Mouse (Mus musculus): ENCODE measurements around the gene Slc16a11. TPM values are rescaled to one million over a fixed set of nuclear protein-coding genes. Genes with fewer than 3 reads are reported as not detected.

The Slc16a11 gene
- total and polyA plus RNA-seq, 2 experiments from 2014 or later, result 15.2 to 28.2 TPM

DNA sequence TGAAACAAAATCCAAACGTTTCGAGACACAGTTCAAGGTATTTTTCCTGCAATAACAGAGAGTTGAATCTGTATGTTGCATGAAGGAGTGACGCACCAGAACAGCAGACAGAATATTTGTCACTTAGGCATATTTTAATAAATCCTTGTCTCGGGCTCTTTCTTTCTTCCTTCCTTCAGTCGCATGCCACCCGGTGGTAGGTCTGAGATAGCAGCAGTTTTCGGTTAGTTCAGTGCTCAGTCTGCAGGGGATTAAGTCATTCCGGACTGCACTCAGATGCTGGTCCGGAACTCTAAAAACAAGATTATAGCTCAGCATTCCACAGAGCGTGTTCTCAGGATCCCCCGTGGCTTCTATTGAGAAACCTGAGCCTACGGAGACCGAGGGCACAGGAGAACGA is 33.2 kb upstream of the Slc16a11 start:
- 0 out of 2 replicates have a peak overlapping the region, but pooled peaks have one; percentile 5 for H3K4me3 ChIP-seq (ENCODE audit: low read depth, low read length)
- peak; percentile 77 for TF ChIP-seq CTCF (IDR thresholded peaks at IDR 0.05)
- peak overlapping the region; percentile 23 for H3K4me2 ChIP-seq (ENCODE audit: low read depth, low read length, poor library complexity, severe bottlenecking)
- no peaks in the 10 kb centered on the region for H3K4me1 ChIP-seq (ENCODE audit: insufficient read depth, low read length)
- H3K36me3 ChIP-seq (ENCODE audit: insufficient read depth, low read length), result no peaks in the 10 kb centered on the region
- DNase-seq (ENCODE audit: low spot score) (peak; percentile 57), ATAC-seq (ENCODE audit: low FRiP score) (no peak)
- no peak overlapping the region for H3K27ac ChIP-seq (ENCODE audit: low read depth, low read length)
- no peak overlapping the region for H3K9ac ChIP-seq (replicated peaks; ENCODE audit: low read length, poor library complexity, severe bottlenecking)
- WGBS, result 19% methylated on average over 14 of the region's 14 CpGs
- H3K9me3 ChIP-seq (ENCODE audit: low read length), result no peaks in the 10 kb centered on the region
- H3K27me3 ChIP-seq (ENCODE audit: insufficient read depth, low read length), result no peaks in the 10 kb centered on the region

DNA sequence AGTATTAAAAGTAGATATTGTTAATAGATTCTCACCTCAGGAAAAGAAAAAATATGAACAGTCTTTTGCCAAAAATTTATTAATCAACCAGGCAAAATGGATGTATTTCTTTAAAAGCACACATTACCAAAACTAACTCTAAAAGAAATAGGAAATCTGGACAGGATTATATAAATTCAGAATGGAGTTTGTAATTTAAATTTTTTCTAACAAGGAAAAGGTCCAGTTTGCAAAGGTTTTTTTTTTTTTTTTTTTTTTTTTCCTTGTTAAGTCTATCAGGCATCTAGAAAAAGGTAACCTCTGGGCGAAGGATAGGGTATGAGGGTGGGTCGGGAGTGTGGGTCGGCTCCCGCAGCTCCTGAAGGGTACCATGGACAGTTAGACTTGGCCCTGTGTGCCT is 32.1 kb upstream of the Slc16a11 start:
- Histone ChIP-seq H3K36me3 (ENCODE audit: insufficient read depth, low read length) (no peaks in the 10 kb centered on the region), H3K9me3 (ENCODE audit: low read length) (no peaks in the 10 kb centered on the region), H3K4me2 (ENCODE audit: low read depth, low read length, poor library complexity, severe bottlenecking) (no peak overlapping the region), H3K27me3 (ENCODE audit: insufficient read depth, low read length) (no peaks in the 10 kb centered on the region), H3K27ac (ENCODE audit: low read depth, low read length) (no peak overlapping the region), H3K4me1 (ENCODE audit: insufficient read depth, low read length) (no peaks in the 10 kb centered on the region), H3K4me3 (ENCODE audit: low read depth, low read length) (no peak overlapping the region), H3K9ac (replicated peaks; ENCODE audit: low read length, poor library complexity, severe bottlenecking) (no peak overlapping the region)
- DNase-seq (ENCODE audit: low spot score) (no peak), ATAC-seq (ENCODE audit: low FRiP score) (no peak)
- 89% methylated on average over 4 of the region's 4 CpGs for WGBS
- no peak for TF ChIP-seq CTCF (IDR thresholded peaks at IDR 0.05)

- 80% methylated on average over 7 of the region's 7 CpGs for WGBS
- H3K4me1 ChIP-seq (ENCODE audit: insufficient read depth, low read length), result no peaks in the 10 kb centered on the region
- no peak overlapping the region for H3K4me3 ChIP-seq (ENCODE audit: low read depth, low read length)
- DNase-seq (ENCODE audit: low spot score) (no peak), ATAC-seq (ENCODE audit: low FRiP score) (no peak)
- no peak overlapping the region for H3K4me2 ChIP-seq (ENCODE audit: low read depth, low read length, poor library complexity, severe bottlenecking)
- no peak overlapping the region for H3K27ac ChIP-seq (ENCODE audit: low read depth, low read length)
- H3K9me3 ChIP-seq (ENCODE audit: low read length), result no peaks in the 10 kb centered on the region
- H3K9ac ChIP-seq (replicated peaks; ENCODE audit: low read length, poor library complexity, severe bottlenecking), result no peak overlapping the region
- H3K36me3 ChIP-seq (ENCODE audit: insufficient read depth, low read length), result no peaks in the 10 kb centered on the region
- no peaks in the 10 kb centered on the region for H3K27me3 ChIP-seq (ENCODE audit: insufficient read depth, low read length)
- no peak for TF ChIP-seq CTCF (IDR thresholded peaks at IDR 0.05)
These were observed 27.4 kb upstream of the Slc16a11 start for GRCm38 (mm10) chr11:70185120-70185519.

DNA sequence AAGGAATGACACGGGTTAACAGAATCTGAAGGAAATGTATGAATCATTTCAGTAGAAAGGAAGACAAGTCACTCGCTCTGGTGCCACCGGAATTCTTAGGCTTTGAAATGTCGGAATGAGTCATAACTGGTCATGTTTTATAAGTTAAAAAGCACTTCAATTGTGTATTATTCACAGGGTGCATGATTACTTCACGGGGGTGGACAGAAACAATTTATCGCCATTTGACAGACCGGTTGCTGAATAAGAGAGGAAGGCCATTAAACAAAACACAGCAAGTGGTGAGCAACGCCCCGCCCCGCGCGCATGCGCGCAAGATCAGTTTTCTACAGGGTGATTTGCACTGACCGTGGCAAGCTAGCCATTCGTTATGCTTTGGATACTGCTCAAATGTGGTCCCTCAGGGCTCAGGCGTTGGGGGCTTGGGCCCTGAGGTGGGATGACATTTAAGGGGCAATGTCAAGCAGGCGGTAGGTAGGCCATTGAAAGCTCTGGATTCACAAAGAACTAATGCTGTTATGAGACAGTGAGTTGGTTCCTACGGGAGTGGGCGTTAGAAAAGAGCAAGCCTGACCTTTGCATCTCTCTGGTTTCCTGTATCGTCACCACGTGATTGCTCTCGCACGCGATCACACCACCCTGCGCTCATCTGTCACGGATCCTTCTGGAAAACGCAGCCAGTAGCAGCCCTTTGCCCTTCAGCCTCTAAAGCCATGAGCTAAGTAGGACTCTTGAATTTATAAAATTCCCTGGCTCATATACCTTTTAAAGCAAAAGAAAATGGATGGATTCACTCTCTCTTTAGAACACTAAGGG is 23.0 kb upstream of the Slc16a11 start:
- H3K9ac ChIP-seq (replicated peaks; ENCODE audit: low read length, poor library complexity, severe bottlenecking), result no peak overlapping the region
- no peaks in the 10 kb centered on the region for H3K27me3 ChIP-seq (ENCODE audit: insufficient read depth, low read length)
- H3K4me3 ChIP-seq (ENCODE audit: low read depth, low read length), result no peak overlapping the region
- H3K9me3 ChIP-seq (ENCODE audit: low read length), result no peaks in the 10 kb centered on the region
- no peak overlapping the region for H3K4me2 ChIP-seq (ENCODE audit: low read depth, low read length, poor library complexity, severe bottlenecking)
- TF ChIP-seq CTCF (IDR thresholded peaks at IDR 0.05), result no peak
- no peaks in the 10 kb centered on the region for H3K4me1 ChIP-seq (ENCODE audit: insufficient read depth, low read length)
- ATAC-seq (ENCODE audit: low FRiP score) (no peak), DNase-seq (ENCODE audit: low spot score) (no peak)
- H3K36me3 ChIP-seq (ENCODE audit: insufficient read depth, low read length), result no peaks in the 10 kb centered on the region
- no peak overlapping the region for H3K27ac ChIP-seq (ENCODE audit: low read depth, low read length)
- WGBS, result 88% methylated on average over 28 of the region's 28 CpGs

DNA sequence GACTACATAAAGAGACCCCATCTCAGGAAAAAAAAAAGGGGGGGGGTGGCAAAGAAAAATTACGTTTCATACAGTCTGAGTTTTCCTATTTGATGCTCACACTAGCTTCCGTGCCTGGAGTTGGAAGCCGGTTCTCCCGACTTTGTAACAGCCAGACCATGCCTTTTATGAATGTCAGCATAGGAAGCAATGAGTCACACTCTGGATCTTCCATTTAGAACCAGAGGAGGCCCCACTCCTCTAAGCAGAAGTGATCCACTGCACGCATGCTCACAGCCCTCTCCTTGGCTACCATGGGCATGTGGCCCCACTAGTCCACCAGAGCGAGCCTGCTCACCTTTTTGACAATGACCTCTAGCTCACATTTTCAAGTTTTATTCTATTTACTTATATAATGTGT is 21.4 kb upstream of the Slc16a11 start:
- Histone ChIP-seq H3K4me3 (ENCODE audit: low read depth, low read length) (no peak overlapping the region), H3K4me1 (ENCODE audit: insufficient read depth, low read length) (no peaks in the 10 kb centered on the region), H3K4me2 (ENCODE audit: low read depth, low read length, poor library complexity, severe bottlenecking) (no peak overlapping the region), H3K9me3 (ENCODE audit: low read length) (no peaks in the 10 kb centered on the region), H3K36me3 (ENCODE audit: insufficient read depth, low read length) (no peaks in the 10 kb centered on the region), H3K27me3 (ENCODE audit: insufficient read depth, low read length) (no peaks in the 10 kb centered on the region), H3K9ac (replicated peaks; ENCODE audit: low read length, poor library complexity, severe bottlenecking) (no peak overlapping the region), H3K27ac (ENCODE audit: low read depth, low read length) (no peak overlapping the region)
- TF ChIP-seq CTCF (IDR thresholded peaks at IDR 0.05), result no peak
- 83% methylated on average over 6 of the region's 6 CpGs for WGBS
- ATAC-seq (ENCODE audit: low FRiP score) (no peak), DNase-seq (ENCODE audit: low spot score) (no peak)

DNA sequence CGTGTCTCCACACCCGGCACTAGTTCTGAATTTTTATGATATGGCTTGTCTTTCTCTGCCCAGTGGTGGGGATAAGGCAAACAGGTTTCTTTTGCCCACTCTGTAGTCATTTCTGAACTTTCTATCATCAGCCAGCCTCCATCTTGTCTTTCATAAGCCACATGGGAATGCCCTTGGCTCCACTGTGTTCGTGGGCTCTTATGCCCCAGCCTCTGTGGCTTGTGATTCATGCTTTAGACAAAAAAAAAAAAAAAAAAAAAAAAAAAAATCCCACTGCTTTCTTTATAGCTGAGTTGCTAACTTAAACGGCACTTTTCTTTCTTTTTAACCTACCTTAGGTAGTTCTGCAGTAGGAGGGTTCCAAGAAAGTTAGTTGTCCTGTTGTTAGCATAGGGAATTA is 20.4 kb upstream of the Slc16a11 start:
- no peak overlapping the region for H3K4me3 ChIP-seq (ENCODE audit: low read depth, low read length)
- no peak overlapping the region for H3K4me2 ChIP-seq (ENCODE audit: low read depth, low read length, poor library complexity, severe bottlenecking)
- H3K27me3 ChIP-seq (ENCODE audit: insufficient read depth, low read length), result no peaks in the 10 kb centered on the region
- H3K4me1 ChIP-seq (ENCODE audit: insufficient read depth, low read length), result no peaks in the 10 kb centered on the region
- WGBS, result 83% methylated on average over 4 of the region's 4 CpGs
- no peaks in the 10 kb centered on the region for H3K9me3 ChIP-seq (ENCODE audit: low read length)
- TF ChIP-seq CTCF (IDR thresholded peaks at IDR 0.05), result no peak
- no peaks in the 10 kb centered on the region for H3K36me3 ChIP-seq (ENCODE audit: insufficient read depth, low read length)
- H3K27ac ChIP-seq (ENCODE audit: low read depth, low read length), result no peak overlapping the region
- DNase-seq (ENCODE audit: low spot score) (no peak), ATAC-seq (ENCODE audit: low FRiP score) (no peak)
- H3K9ac ChIP-seq (replicated peaks; ENCODE audit: low read length, poor library complexity, severe bottlenecking), result no peak overlapping the region

Measured in midbrain, postnatal 0 days (tissue).